Mouse (Mus musculus) heart, adult 2 months (tissue): ENCODE results near the gene Ripor3.

Experiments used
- CTCF ChIP-seq: fragments of 200-600 bp; IDR thresholded peaks from 2 replicates; pipeline ENCODE4 v1.8.1; 2022; ENCODE audit warnings: antibody characterized with exemption, mild to moderate bottlenecking, moderate library complexity
- POLR2A ChIP-seq: fragments of 200-500 bp; IDR thresholded peaks from 2 replicates; pipeline ENCODE4 v1.6.1; 2011; ENCODE audit warnings: mild to moderate bottlenecking, low read depth, low read length, control low read depth; ENCODE audit not compliant: insufficient read depth

- TF ChIP-seq CTCF (peak; percentile 53), POLR2A (no peak)
Observed at GRCm38 (mm10) chr2:168004369-168004768, 6.0 kb downstream of the Ripor3 start.
